ENCODE assay signal across 38 mouse cellular contexts in genomic region chr10:41274871-41275270, GRCm38 (mm10). TPM values are rescaled to one million over a fixed set of nuclear protein-coding genes. Genes with fewer than 3 reads are reported as not detected.
"Had no signal": no experiment of that assay in that cellular context is flagged by ENCODE, and none has a peak within 500 bp of the region (broad histone marks: within the 10 kb centered on the region; RNA-seq: fewer than 3 reads in every experiment).

No protein-coding gene starts in this region.

- H3K9ac ChIP-seq: limb, embryonic 12.5 days; limb, embryonic 13.5 days; limb, embryonic 15.5 days; liver, embryonic 12.5 days; liver, embryonic 13.5 days; liver, embryonic 14.5 days; liver, embryonic 15.5 days; liver, postnatal 0 days; lung, embryonic 14.5 days; lung, embryonic 15.5 days; midbrain, embryonic 12.5 days; midbrain, embryonic 13.5 days; midbrain, embryonic 15.5 days; neural tube, embryonic 12.5 days had no signal

- DNase-seq: left cerebral cortex, postnatal 4 days; liver; liver, embryonic 13.5 days; liver, postnatal 0 days; lung, adult 18-20 months; lung, adult 2 months; lung, embryonic 14.5 days; lung, postnatal 10 days; lung, postnatal 14 days; lung, postnatal 36 days; lung, postnatal 4 days; midbrain, embryonic 14.5 days had no signal

- H3K4me3 ChIP-seq: limb, embryonic 10.5 days; limb, embryonic 12.5 days; limb, embryonic 13.5 days; limb, embryonic 15.5 days; liver, embryonic 12.5 days; liver, embryonic 13.5 days; liver, embryonic 15.5 days; lung, embryonic 15.5 days; megakaryocyte, embryonic 14.5 days; midbrain, embryonic 10.5 days; midbrain, embryonic 12.5 days; midbrain, embryonic 13.5 days; midbrain, embryonic 15.5 days; myocyte; neural tube, embryonic 12.5 days had no signal

- H3K4me2 ChIP-seq: limb, embryonic 12.5 days; limb, embryonic 13.5 days; limb, embryonic 15.5 days; liver, embryonic 11.5 days; liver, embryonic 12.5 days; liver, embryonic 13.5 days; liver, embryonic 15.5 days; lung, embryonic 14.5 days; lung, embryonic 15.5 days; midbrain, embryonic 11.5 days; midbrain, embryonic 12.5 days; midbrain, embryonic 13.5 days; midbrain, embryonic 15.5 days; neural tube, embryonic 12.5 days had no signal

- H3K4me1 ChIP-seq: limb, embryonic 10.5 days; limb, embryonic 12.5 days; limb, embryonic 13.5 days; limb, embryonic 15.5 days; liver, embryonic 12.5 days; liver, embryonic 13.5 days; liver, embryonic 15.5 days; midbrain, embryonic 10.5 days; midbrain, embryonic 12.5 days; midbrain, embryonic 15.5 days; neural tube, embryonic 12.5 days had no signal

- H3K27ac ChIP-seq: limb, embryonic 10.5 days; limb, embryonic 12.5 days; limb, embryonic 13.5 days; limb, embryonic 15.5 days; liver, embryonic 12.5 days; liver, embryonic 13.5 days; liver, embryonic 14.5 days; liver, embryonic 15.5 days; lung, embryonic 15.5 days; macrophage; midbrain, embryonic 10.5 days; midbrain, embryonic 12.5 days; midbrain, embryonic 13.5 days; midbrain, embryonic 15.5 days; neural tube, embryonic 12.5 days had no signal

- H3K9me3 ChIP-seq: limb, embryonic 10.5 days; limb, embryonic 12.5 days; limb, embryonic 13.5 days; limb, embryonic 15.5 days; liver, embryonic 12.5 days; liver, embryonic 13.5 days; liver, embryonic 15.5 days; lung, embryonic 15.5 days; megakaryocyte, embryonic 14.5 days; midbrain, embryonic 10.5 days; midbrain, embryonic 12.5 days; midbrain, embryonic 13.5 days; midbrain, embryonic 15.5 days; neural tube, embryonic 12.5 days had no signal

- H3K27me3 ChIP-seq: limb, embryonic 12.5 days; limb, embryonic 13.5 days; limb, embryonic 15.5 days; liver, embryonic 12.5 days; liver, embryonic 13.5 days; liver, embryonic 15.5 days; lung, embryonic 15.5 days; megakaryocyte, embryonic 14.5 days; midbrain, embryonic 12.5 days; midbrain, embryonic 13.5 days; midbrain, embryonic 15.5 days; neural tube, embryonic 12.5 days had no signal

- ATAC-seq: liver, embryonic 12.5 days; liver, postnatal 0 days; lung, postnatal 0 days; midbrain, embryonic 13.5 days; midbrain, embryonic 15.5 days; midbrain, embryonic 16.5 days had no signal

- H3K36me3 ChIP-seq: limb, embryonic 10.5 days; limb, embryonic 12.5 days; limb, embryonic 13.5 days; limb, embryonic 15.5 days; liver, embryonic 12.5 days; liver, embryonic 13.5 days; liver, embryonic 15.5 days; lung, embryonic 15.5 days; midbrain, embryonic 10.5 days; midbrain, embryonic 12.5 days; midbrain, embryonic 13.5 days; midbrain, embryonic 15.5 days; neural tube, embryonic 12.5 days had no signal

RNA-seq across cellular contexts. Expression of gene Ak9, which starts 28.9 kb away (rescaled TPM):
- total RNA-seq: liver, adult 2 months; megakaryocyte progenitor cell, adult 5-6 weeks; megakaryocyte-erythroid progenitor cell, adult 5-6 weeks; monocyte, adult 5-6 weeks had no signal
- polyA plus RNA-seq: limb, embryonic 10.5 days; limb, embryonic 13.5 days; limb, embryonic 15.5 days; liver, adult 2 months; liver, embryonic 11.5 days; liver, embryonic 12.5 days; liver, embryonic 13.5 days; liver, embryonic 14.5 days; liver, embryonic 15.5 days; liver, embryonic 16.5 days; liver, postnatal 0 days; lung, embryonic 14.5 days; midbrain, embryonic 11.5 days; midbrain, embryonic 12.5 days; myocyte; neural tube, embryonic 11.5 days had no signal
